Mouse (Mus musculus) hindbrain, embryonic 16.5 days (tissue): ENCODE data around the gene Tmub1. TPM values are rescaled to one million over a fixed set of nuclear protein-coding genes. Genes with fewer than 3 reads are reported as not detected.

Source experiments
- ATAC-seq: fragments of 200-750 bp; cut with Nextera tagmentation; 2 replicates; pipeline ENCODE4 v1.8.0; 2017; ENCODE audit warnings: moderate TSS enrichment, moderate library complexity
- H3K27ac ChIP-seq: fragments of 300-500 bp; sonication (generic); 2 replicates; pipeline ENCODE4 v1.5.1; 2014; ENCODE audit warnings: low read depth, mild to moderate bottlenecking, control low read depth, low read length, moderate library complexity
- H3K27me3 ChIP-seq: fragments of 300-500 bp; sonication (generic); replicated peaks from 2 replicates; pipeline ENCODE4 v1.6.1; 2014; ENCODE audit warnings: low read length; ENCODE audit not compliant: control insufficient read depth, insufficient read depth
- H3K36me3 ChIP-seq: fragments of 300-500 bp; sonication (generic); 2 replicates; pipeline ENCODE4 v1.6.1; 2014; ENCODE audit warnings: mild to moderate bottlenecking, low read length, moderate library complexity, mixed read lengths; ENCODE audit not compliant: control insufficient read depth, insufficient read depth
- H3K4me1 ChIP-seq: fragments of 300-500 bp; sonication (generic); 2 replicates; pipeline ENCODE4 v1.6.1; 2014; ENCODE audit warnings: low read depth, low read length; ENCODE audit not compliant: control insufficient read depth, insufficient read depth
- H3K4me2 ChIP-seq: fragments of 300-500 bp; sonication (generic); 2 replicates; pipeline ENCODE4 v1.6.1; 2014; ENCODE audit warnings: mild to moderate bottlenecking, low read length, control low read depth, moderate library complexity
- H3K4me3 ChIP-seq: fragments of 300-500 bp; sonication (generic); 2 replicates; pipeline ENCODE4 v1.5.1; 2014; ENCODE audit warnings: mild to moderate bottlenecking, low read length, control low read depth, moderate library complexity
- H3K9ac ChIP-seq: fragments of 300-500 bp; sonication (generic); 2 replicates; pipeline ENCODE4 v1.6.1; 2014; ENCODE audit warnings: low read depth, mild to moderate bottlenecking, control low read depth, low read length, moderate library complexity
- H3K9me3 ChIP-seq: fragments of 300-500 bp; sonication (generic); 2 replicates; pipeline ENCODE4 v1.6.1; 2014; ENCODE audit warnings: mild to moderate bottlenecking, low read length, moderate library complexity; ENCODE audit not compliant: control insufficient read depth
- WGBS: fragments of 180-500 bp; shearing (Covaris S2); extraction: QIAGEN DNeasy Blood & Tissue Kit; methylation state at CpG from one replicate; pipeline ENCODE4 v1.1.7; 2014; 5-methylcytosine and 5-hydroxymethylcytosine counted together
- polyA plus RNA-seq: library from polyadenylated mRNA; unstranded; fragments of >200 nt; fragmentation: Nextera tagmentation; extraction: Ambion mirVana; gene quantifications from 2 replicates; pipeline ENCODE4 v1.2.1, GENCODE M21; 2015

Tmub1 gene
- polyA plus RNA-seq, 1 experiment from 2014 or later, result 61.7 TPM

GRCm38 (mm10) chr5:24420381-24420780, 27.3 kb downstream of the Tmub1 start:
- no peak overlapping the region for H3K4me3 ChIP-seq

GRCm38 (mm10) chr5:24417587-24417986, 30.1 kb downstream of the Tmub1 start:
- peaks cover 14% of the 10 kb centered on the region for H3K4me1 ChIP-seq
- H3K9me3 ChIP-seq, result no peaks in the 10 kb centered on the region
- no peak for ATAC-seq
- 90% methylated on average over 10 of the region's 10 CpGs for WGBS
- no peak overlapping the region for H3K4me2 ChIP-seq
- no peak overlapping the region for H3K4me3 ChIP-seq
- no peak overlapping the region for H3K27ac ChIP-seq
- H3K9ac ChIP-seq, result no peak overlapping the region
- H3K27me3 ChIP-seq, result no peaks in the 10 kb centered on the region
- H3K36me3 ChIP-seq, result peaks cover 18% of the 10 kb centered on the region

More at GRCm38 (mm10) chr5:24420381-24420780, 27.3 kb downstream of the Tmub1 start:
- no peak overlapping the region for H3K9ac ChIP-seq
- no peak overlapping the region for H3K4me2 ChIP-seq
- H3K27me3 ChIP-seq, result no peaks in the 10 kb centered on the region
- H3K4me1 ChIP-seq, result peaks cover 25% of the 10 kb centered on the region
- H3K27ac ChIP-seq, result no peak overlapping the region
- no peaks in the 10 kb centered on the region for H3K9me3 ChIP-seq
- ATAC-seq, result no peak
- peaks cover 18% of the 10 kb centered on the region for H3K36me3 ChIP-seq
- WGBS, result 87% methylated on average over 9 of the region's 9 CpGs

- peak overlapping the region; percentile 35 for H3K4me2 ChIP-seq
- no peaks in the 10 kb centered on the region for H3K9me3 ChIP-seq
- no peak overlapping the region for H3K27ac ChIP-seq
- peaks cover 18% of the 10 kb centered on the region for H3K36me3 ChIP-seq
- H3K4me1 ChIP-seq, result peaks cover 7% of the 10 kb centered on the region
- H3K9ac ChIP-seq, result peak overlapping the region; percentile 41
- H3K4me3 ChIP-seq, result no peak overlapping the region; the same call in 1 of the 2 replicates
- H3K27me3 ChIP-seq, result no peaks in the 10 kb centered on the region
- 2% methylated on average over 21 of the region's 21 CpGs for WGBS
- ATAC-seq, result peak; percentile 49
Measured at GRCm38 (mm10) chr5:24416222-24416736, 31.4 kb downstream of the Tmub1 start.

- H3K27ac ChIP-seq, result no peak overlapping the region
- no peak overlapping the region for H3K9ac ChIP-seq
- ATAC-seq, result no peak
- peaks cover 9% of the 10 kb centered on the region for H3K36me3 ChIP-seq
- H3K9me3 ChIP-seq, result no peaks in the 10 kb centered on the region
- 83% methylated on average over 13 of the region's 13 CpGs for WGBS
- no peak overlapping the region for H3K4me2 ChIP-seq
- H3K27me3 ChIP-seq, result no peaks in the 10 kb centered on the region
- H3K4me1 ChIP-seq, result peaks cover 7% of the 10 kb centered on the region
- no peak overlapping the region for H3K4me3 ChIP-seq
Measured at GRCm38 (mm10) chr5:24413938-24414337, 33.7 kb downstream of the Tmub1 start.

GRCm38 (mm10) chr5:24413042-24413693, 34.5 kb downstream of the Tmub1 start, which contains the start of gene Asic3:
Gene Asic3 (plus strand): TSS chr5:24413392.
- no peak within 1 kb of the TSS for H3K4me2 ChIP-seq
- 58% methylated on average over 9 of the region's 11 CpGs for WGBS
- H3K9ac ChIP-seq, result no peak within 1 kb of the TSS
- H3K9me3 ChIP-seq, result no peaks in the 10 kb centered on the region
- peaks cover 7% of the 10 kb centered on the region for H3K4me1 ChIP-seq
- H3K4me3 ChIP-seq, result no peak within 1 kb of the TSS
- no peaks in the 10 kb centered on the region for H3K27me3 ChIP-seq
- no peak for ATAC-seq
- peaks cover 4% of the 10 kb centered on the region for H3K36me3 ChIP-seq
- H3K27ac ChIP-seq, result no peak within 1 kb of the TSS

- no peak overlapping the region for H3K27ac ChIP-seq
- H3K27me3 ChIP-seq, result no peaks in the 10 kb centered on the region
- H3K36me3 ChIP-seq, result no peaks in the 10 kb centered on the region
- WGBS, result 90% methylated on average over 2 of the region's 2 CpGs
- H3K9me3 ChIP-seq, result no peaks in the 10 kb centered on the region
- no peak overlapping the region for H3K4me3 ChIP-seq
- H3K4me1 ChIP-seq, result peaks cover 7% of the 10 kb centered on the region
- H3K9ac ChIP-seq, result no peak overlapping the region
- ATAC-seq, result no peak
- H3K4me2 ChIP-seq, result no peak overlapping the region
Measured at GRCm38 (mm10) chr5:24412063-24412462, 35.6 kb downstream of the Tmub1 start.

- Histone ChIP-seq H3K9me3 (no peaks in the 10 kb centered on the region), H3K4me2 (no peak overlapping the region), H3K27me3 (no peaks in the 10 kb centered on the region), H3K27ac (no peak overlapping the region), H3K4me3 (no peak overlapping the region), H3K4me1 (no peaks in the 10 kb centered on the region), H3K9ac (no peak overlapping the region), H3K36me3 (no peaks in the 10 kb centered on the region; the same call in 1 of the 2 replicates)
- WGBS, result 74% methylated on average over 2 of the region's 2 CpGs
- no peak for ATAC-seq
Measured at GRCm38 (mm10) chr5:24409466-24409865, 38.2 kb downstream of the Tmub1 start.

- Histone ChIP-seq H3K4me1 (no peaks in the 10 kb centered on the region), H3K9ac (no peak overlapping the region), H3K27me3 (no peaks in the 10 kb centered on the region), H3K4me3 (no peak overlapping the region), H3K4me2 (no peak overlapping the region), H3K36me3 (no peaks in the 10 kb centered on the region; the same call in 1 of the 2 replicates), H3K27ac (no peak overlapping the region), H3K9me3 (no peaks in the 10 kb centered on the region)
- ATAC-seq, result no peak
- WGBS, result 85% methylated on average over 13 of the region's 13 CpGs
Measured at GRCm38 (mm10) chr5:24408651-24409050, 39.0 kb downstream of the Tmub1 start.

GRCm38 (mm10) chr5:24405389-24405876, 42.2 kb downstream of the Tmub1 start:
- no peak overlapping the region for H3K4me3 ChIP-seq
- ATAC-seq, result no peak
- no peak overlapping the region for H3K4me2 ChIP-seq
- H3K4me1 ChIP-seq, result no peaks in the 10 kb centered on the region; the same call in 1 of the 2 replicates
- no peaks in the 10 kb centered on the region for H3K9me3 ChIP-seq
- no peak overlapping the region for H3K9ac ChIP-seq
- H3K36me3 ChIP-seq, result peaks cover 4% of the 10 kb centered on the region
- no peaks in the 10 kb centered on the region for H3K27me3 ChIP-seq
- WGBS, result 67% methylated on average over 3 of the region's 3 CpGs
- no peak overlapping the region for H3K27ac ChIP-seq
